Mouse (Mus musculus) yolk sac, embryonic 10.5 days (tissue): ENCODE data around the gene 1700025G04Rik.

ENCODE experiments used
- DNase-seq: peaks from one replicate; pipeline ENCODE4 v3.0.0-alpha.2; 2017; ENCODE audit warnings: low spot score

1700025G04Rik gene

GRCm38 (mm10) chr1:151899964-151900363 is 190.0 kb downstream of the 1700025G04Rik start:
- no peak for DNase-seq

DNA sequence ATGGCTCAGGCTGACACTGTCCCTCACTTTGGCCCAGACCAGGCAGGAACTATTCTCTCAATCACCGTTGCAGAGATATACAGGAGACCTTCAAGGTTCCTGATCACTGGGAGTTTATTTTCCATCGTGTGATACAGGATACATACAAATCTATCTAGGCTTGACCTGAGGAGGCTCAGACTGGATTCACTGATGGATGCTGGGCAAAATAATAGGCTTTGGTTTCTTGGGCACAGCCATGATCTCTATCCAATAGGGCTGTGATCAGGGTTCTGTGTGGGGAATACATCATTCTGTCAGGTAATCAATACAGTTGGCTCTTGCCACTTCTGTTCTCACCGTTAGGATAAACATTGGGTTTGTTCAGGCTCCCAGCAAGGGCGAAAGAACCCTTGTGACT is 194.5 kb downstream of the 1700025G04Rik start:
- no peak for DNase-seq

GRCm38 (mm10) chr1:151893976-151894375 is 195.9 kb downstream of the 1700025G04Rik start:
- no peak for DNase-seq

GRCm38 (mm10) chr1:151892008-151892407 is 197.9 kb downstream of the 1700025G04Rik start:
- no peak for DNase-seq

- no peak for DNase-seq
These were observed 198.7 kb downstream of the 1700025G04Rik start for GRCm38 (mm10) chr1:151891194-151891593.

DNA sequence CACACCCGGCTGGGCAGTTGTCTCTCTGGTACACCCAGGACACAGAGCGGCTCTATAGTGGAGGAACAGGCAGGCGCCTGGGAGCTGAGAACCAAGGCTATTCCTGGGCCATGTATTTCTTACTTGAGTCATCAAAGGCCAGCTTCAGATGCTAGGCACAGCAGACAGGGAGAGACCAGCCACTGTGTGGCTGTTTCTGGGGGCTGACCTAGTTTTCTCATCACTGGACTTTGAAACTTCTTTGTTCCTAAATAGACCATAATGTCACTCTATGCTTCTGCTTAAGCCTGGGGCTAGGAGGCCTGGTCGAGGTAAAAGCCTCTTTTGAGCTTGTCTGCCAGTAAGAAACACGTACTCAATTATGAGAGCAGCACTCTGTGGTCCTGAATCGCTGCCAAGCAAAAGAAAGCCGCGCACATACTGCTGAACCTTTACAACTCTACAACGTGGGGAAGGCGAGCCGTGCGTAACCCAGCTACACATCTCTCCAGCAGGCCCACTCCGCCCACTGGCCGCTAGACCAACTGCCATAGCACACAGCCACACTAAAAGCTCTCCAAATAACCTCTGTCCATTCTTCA is 199.8 kb downstream of the 1700025G04Rik start:
- DNase-seq = no peak

GRCm38 (mm10) chr1:151887631-151888030 is 202.3 kb downstream of the 1700025G04Rik start:
- no peak for DNase-seq

DNA sequence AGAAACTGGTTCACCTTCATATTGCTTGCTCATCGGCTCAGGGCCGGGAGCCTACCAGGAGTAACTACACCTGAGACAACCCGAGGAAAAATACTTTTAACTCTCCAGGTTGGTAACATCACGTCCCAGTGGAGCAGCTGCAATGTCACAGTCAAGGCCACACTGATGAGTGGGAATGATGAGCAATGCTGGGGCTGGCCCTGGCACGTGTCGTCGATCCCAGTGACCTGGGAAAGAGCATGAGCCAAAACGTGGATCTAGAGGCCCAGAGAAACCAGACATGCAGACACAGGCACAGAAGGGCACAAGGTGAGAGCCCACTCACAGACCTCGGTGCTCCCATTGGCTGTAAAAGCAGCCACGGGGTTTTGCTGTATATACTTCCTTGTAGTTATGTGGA is 202.8 kb downstream of the 1700025G04Rik start:
- DNase-seq = no peak

- DNase-seq = no peak
These were observed 203.8 kb downstream of the 1700025G04Rik start for GRCm38 (mm10) chr1:151886171-151886570.

DNA sequence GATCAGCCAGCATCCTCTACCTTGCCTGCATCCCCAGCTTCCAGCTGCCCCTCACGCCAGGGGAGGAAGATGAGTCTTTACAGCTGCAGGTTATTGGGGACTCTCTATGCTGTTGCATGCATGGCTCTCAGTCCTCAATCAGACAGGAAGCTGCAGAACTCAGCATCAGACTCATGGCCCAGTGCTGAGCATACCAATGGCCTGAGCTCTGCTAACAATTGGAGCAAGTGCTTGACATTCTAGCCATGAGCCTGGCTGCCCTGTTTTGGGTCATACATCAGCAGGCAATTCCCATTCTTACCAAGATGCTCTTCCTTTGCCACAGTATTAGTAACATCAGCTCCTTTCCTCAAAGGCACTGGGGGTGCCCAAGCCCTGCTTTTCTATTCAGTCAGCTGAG is 208.7 kb downstream of the 1700025G04Rik start:
- no peak for DNase-seq

DNA sequence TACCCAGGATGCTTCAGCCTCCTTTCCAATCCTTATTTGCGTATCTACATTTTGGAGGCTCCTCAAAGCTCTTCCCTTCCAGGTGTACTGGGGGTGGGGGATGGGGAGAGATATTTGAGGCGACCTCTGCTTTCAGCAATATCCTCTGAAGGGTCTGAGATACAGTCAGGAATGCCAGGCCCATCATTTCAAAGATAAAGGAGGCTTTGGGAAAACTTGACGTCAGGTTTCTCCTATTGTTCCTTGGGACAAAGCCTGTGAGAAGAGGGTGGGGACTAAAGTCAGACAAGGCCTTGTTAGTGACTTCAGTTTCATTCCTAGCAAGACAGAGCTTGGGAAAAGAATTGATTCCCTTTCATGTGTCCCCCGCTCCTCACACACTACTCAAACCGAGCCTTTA is 209.2 kb downstream of the 1700025G04Rik start:
- DNase-seq = no peak

DNA sequence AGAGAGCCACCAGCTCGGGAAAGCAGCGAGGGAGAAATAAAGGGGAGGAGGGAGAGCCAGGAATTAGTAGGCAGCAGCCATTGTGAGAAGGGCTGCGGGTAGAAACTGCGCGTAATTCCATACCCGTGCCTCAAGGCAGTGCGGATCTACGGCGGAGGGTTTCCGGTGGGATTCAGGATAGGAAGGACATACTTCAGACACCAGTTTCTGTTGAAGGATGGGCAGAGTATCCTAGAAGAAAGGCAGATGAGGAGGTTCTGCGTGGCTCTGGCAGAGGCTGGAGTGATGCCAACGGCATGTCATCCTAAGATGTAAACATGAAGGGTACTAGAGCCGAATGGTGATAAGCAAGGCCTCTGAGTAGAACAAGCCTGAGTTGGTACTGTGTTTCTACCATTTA is 210.0 kb downstream of the 1700025G04Rik start:
- DNase-seq = no peak

DNA sequence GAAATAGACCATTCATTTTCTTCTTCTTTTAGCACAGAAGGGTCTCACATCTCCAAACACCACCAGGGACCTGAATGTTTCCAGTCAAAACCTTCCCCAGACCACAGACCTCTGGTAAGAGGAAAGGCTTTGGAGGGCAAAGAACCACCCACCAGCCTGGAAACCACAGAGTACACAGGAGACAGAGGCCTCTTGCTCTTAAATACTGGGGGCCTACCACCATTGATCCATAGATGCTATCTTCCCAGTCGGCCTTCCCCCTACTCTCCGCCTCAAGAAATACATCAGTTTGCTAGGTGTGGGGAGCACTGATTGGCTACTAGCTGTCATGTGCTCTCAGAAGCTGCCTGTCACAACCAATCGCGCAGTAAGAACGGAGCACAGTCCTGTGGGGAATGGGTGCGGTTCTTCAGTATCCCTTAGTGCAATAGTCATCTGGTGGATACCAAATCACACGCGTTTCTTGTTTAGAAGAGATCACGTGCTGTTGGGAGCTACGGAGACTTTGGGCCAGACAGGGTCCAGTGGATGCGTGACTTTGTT is 210.5 kb downstream of the 1700025G04Rik start:
- DNase-seq = no peak

GRCm38 (mm10) chr1:151878411-151878810 is 211.5 kb downstream of the 1700025G04Rik start:
- no peak for DNase-seq

DNA sequence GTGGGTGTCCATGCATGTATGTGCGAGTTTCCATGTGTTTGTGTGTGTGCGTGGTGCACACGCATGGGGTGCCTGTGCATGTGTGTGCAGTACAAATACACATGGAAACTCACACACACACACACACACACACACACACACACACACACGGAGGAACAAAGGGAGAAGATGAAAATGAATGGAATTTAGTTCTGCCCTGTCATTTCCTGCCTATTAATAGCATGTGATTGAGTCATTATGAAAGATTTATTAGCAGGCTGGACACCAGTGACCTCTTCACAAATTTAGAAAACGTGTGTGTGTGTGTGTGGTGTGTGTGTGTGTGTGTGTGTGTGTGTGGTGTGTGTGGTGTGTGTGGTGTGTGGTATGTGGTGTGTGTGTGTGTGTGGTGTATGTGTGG is 217.0 kb downstream of the 1700025G04Rik start:
- DNase-seq = no peak

- no peak for DNase-seq
These were observed 225.6 kb downstream of the 1700025G04Rik start for GRCm38 (mm10) chr1:151864326-151864725.

GRCm38 (mm10) chr1:151863797-151864147 is 226.2 kb downstream of the 1700025G04Rik start:
- DNase-seq = no peak

DNA sequence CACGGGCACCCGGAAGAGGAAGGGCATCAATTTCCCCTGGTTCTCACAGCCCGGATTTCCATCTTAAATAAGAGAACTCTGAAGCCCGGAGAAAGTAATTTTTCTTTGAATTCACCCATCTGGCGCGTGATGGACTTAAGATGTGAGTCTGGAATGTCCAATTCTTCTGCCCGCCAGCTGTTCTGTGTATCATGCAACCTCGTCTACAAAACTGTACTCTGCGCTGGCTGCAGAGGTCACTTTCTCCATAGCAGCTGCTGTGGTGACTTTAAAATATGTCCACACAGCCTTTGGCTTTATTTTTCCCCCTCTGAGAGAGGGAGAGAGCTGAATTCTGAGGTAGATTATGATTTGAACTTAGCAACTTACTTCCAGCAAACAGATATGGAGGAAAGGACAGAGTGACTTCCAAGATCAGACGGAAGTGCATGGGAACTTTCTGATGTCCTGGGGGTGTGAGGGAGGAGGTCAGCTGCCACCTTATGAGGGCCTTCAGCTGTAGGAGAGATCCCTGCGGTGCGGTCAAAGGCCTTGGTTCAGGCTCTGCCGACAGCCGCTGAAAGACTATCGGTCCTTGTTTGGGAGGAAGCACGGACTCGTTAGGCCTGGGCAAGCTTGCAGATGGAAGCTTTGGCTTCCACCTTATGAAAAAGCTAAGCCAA is 226.7 kb downstream of the 1700025G04Rik start:
- DNase-seq = no peak

GRCm38 (mm10) chr1:151862109-151862508 is 227.8 kb downstream of the 1700025G04Rik start:
- DNase-seq = no peak

DNA sequence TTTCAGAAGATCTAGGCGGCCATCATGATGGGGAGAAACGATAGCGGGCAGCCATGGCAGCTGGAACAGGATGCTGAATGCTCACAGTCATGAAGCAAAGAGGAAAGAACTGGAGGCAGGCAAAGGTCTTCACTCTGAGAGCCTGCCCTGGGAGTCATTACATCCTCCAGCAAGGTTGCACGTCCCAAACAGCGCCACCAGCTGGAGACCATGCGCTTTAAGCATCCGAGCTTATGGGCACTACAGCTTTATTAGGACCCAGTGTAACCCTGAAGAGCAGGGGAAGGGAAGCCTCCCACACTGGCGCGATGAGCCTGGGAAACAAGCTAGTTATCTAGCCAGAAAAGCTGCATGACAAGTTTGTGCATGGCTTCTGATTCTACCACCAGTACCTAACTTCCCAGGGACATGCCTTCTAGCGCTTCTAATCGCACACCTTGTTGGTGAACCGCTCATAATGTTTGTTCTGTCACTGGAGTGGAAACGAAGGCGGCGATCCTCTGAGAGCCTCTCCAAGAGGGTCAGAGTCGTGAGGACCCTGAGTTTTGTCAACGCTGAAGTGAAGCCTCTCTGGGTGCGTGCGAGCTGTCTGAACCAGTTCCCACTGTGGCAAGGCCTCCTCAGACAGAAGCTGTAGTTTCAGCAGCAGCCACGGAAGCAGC is 228.5 kb downstream of the 1700025G04Rik start:
- no peak for DNase-seq

- DNase-seq = no peak
These were observed 231.5 kb downstream of the 1700025G04Rik start for GRCm38 (mm10) chr1:151858474-151858873.

- no peak for DNase-seq
These were observed 234.4 kb downstream of the 1700025G04Rik start for GRCm38 (mm10) chr1:151855561-151855960.

DNA sequence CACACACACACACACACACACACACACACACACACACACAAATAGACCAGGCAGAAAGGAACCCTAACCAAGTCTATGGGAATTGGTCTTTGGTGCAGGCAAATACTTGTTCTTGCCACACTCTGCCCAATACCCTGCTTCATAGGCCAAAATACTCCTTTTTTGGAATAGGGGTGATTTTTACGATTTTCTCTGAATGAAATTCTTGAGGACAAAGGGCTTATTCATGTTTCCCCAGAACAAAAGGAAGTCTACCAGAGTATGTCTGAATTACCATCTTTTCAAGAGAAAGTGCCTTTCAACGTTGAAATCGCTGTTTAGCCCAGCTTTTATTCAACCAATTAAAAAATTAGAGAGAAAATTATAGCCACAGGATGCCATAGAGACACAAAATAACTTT is 237.9 kb downstream of the 1700025G04Rik start:
- no peak for DNase-seq
